Mouse (Mus musculus) midbrain, embryonic 10.5 days (tissue): ENCODE data around the gene Lrrc74a. TPM values are rescaled to one million over a fixed set of nuclear protein-coding genes. Genes with fewer than 3 reads are reported as not detected.

Experiments
- DNase-seq: peaks from one replicate; pipeline ENCODE4 v3.0.0-alpha.2; 2017; ENCODE audit warnings: low spot score
- H3K27ac ChIP-seq: fragments of 300-500 bp; sonication (generic); replicated peaks from 2 replicates; pipeline ENCODE4 v1.5.1; 2016; ENCODE audit warnings: mild to moderate bottlenecking
- H3K27me3 ChIP-seq: fragments of 300-500 bp; sonication (generic); 2 replicates; pipeline ENCODE4 v1.6.1; 2016; ENCODE audit warnings: low read depth, mild to moderate bottlenecking; ENCODE audit not compliant: poor library complexity, severe bottlenecking
- H3K36me3 ChIP-seq: fragments of 300-500 bp; sonication (generic); 2 replicates; pipeline ENCODE4 v1.6.1; 2016; ENCODE audit warnings: mild to moderate bottlenecking, moderate library complexity
- H3K4me1 ChIP-seq: fragments of 300-500 bp; sonication (generic); 2 replicates; pipeline ENCODE4 v1.6.1; 2016
- H3K4me3 ChIP-seq: fragments of 300-500 bp; sonication (generic); 2 replicates; pipeline ENCODE4 v1.5.1; 2016; ENCODE audit warnings: mild to moderate bottlenecking, moderate library complexity
- H3K9me3 ChIP-seq: fragments of 300-500 bp; sonication (generic); replicated peaks from 2 replicates; pipeline ENCODE4 v1.6.1; 2016; ENCODE audit warnings: mild to moderate bottlenecking
- WGBS: fragments of 180-500 bp; shearing (Covaris S2); methylation state at CpG from one replicate; pipeline ENCODE4 v1.1.7; 2016; 5-methylcytosine and 5-hydroxymethylcytosine counted together
- polyA plus RNA-seq: library from polyadenylated mRNA; unstranded; fragments of >200 nt; fragmentation: Nextera tagmentation; extraction: Ambion mirVana; gene quantifications from 2 replicates; pipeline ENCODE4 v1.2.1, GENCODE M21; 2016

Lrrc74a gene
- polyA plus RNA-seq, 1 experiment from 2014 or later, result not detected

DNA sequence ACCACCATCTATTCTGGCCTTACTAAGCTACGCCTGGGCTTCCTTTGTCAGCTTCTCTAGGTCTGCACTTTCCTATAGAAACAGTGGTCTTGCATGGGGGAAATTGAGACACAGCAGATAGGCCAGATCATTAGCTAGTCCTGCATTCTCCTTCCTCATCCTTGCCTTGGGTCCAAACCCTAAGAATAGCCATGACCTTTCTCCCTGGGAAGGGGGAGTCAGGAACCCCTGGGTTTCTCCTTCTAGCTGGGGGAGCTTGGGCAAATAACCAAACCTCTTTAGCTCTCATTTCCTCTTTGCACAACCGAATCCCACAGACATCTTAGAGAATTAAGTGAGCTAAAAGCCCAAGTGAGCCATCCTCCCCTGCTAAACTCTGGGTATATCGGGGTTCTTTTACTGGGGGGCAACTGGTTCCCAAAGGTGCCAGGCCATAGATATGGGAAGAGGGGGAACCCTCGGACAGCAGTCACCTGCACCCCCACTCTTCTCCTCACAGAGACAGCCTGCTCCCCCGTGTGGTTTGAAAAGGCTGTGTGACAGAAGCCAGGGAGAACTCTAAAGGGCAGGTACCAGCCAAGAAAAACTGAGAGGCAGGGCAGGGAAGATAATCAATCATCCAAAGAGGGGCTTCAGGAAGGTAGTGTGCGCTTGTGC is 69.6 kb downstream of the Lrrc74a start:
- Histone ChIP-seq H3K36me3 (no peaks in the 10 kb centered on the region), H3K27ac (peak overlapping the region; percentile 88), H3K9me3 (no peaks in the 10 kb centered on the region), H3K27me3 (peaks cover 48% of the 10 kb centered on the region), H3K4me3 (no peak overlapping the region), H3K4me1 (peaks cover 98% of the 10 kb centered on the region)
- WGBS, result 59% methylated on average over 6 of the region's 6 CpGs
- no peak for DNase-seq

- H3K27me3 ChIP-seq, result peaks cover 54% of the 10 kb centered on the region
- H3K9me3 ChIP-seq, result no peaks in the 10 kb centered on the region
- peaks cover 98% of the 10 kb centered on the region for H3K4me1 ChIP-seq
- WGBS, result 19% methylated on average over 4 of the region's 4 CpGs
- H3K36me3 ChIP-seq, result no peaks in the 10 kb centered on the region
- DNase-seq, result no peak
- H3K4me3 ChIP-seq, result no peak overlapping the region
- peak overlapping the region; percentile 88 for H3K27ac ChIP-seq
These were observed 70.1 kb downstream of the Lrrc74a start for GRCm38 (mm10) chr12:86804308-86804700.

- WGBS, result 74% methylated on average over 2 of the region's 2 CpGs
- Histone ChIP-seq H3K27me3 (peaks cover 54% of the 10 kb centered on the region), H3K27ac (peak overlapping the region; percentile 88), H3K4me1 (peaks cover 98% of the 10 kb centered on the region), H3K4me3 (no peak overlapping the region), H3K9me3 (no peaks in the 10 kb centered on the region), H3K36me3 (no peaks in the 10 kb centered on the region)
- DNase-seq, result no peak
These were observed 70.7 kb downstream of the Lrrc74a start for GRCm38 (mm10) chr12:86804857-86805256.

- DNase-seq, result no peak
- peak overlapping the region; percentile 88 for H3K27ac ChIP-seq
These were observed 71.1 kb downstream of the Lrrc74a start for GRCm38 (mm10) chr12:86805315-86805714.

GRCm38 (mm10) chr12:86806031-86806922 is 72.1 kb downstream of the Lrrc74a start:
- no peaks in the 10 kb centered on the region for H3K9me3 ChIP-seq
- peak overlapping the region; percentile 49 for H3K4me3 ChIP-seq
- WGBS, result 3% methylated on average over 20 of the region's 20 CpGs
- DNase-seq, result peak; percentile 78
- peaks cover 97% of the 10 kb centered on the region for H3K4me1 ChIP-seq
- peaks cover 54% of the 10 kb centered on the region for H3K27me3 ChIP-seq
- H3K36me3 ChIP-seq, result no peaks in the 10 kb centered on the region
- H3K27ac ChIP-seq, result peak overlapping the region; percentile 87

More at GRCm38 (mm10) chr12:86805315-86805714, 71.1 kb downstream of the Lrrc74a start:
- Histone ChIP-seq H3K27me3 (peaks cover 54% of the 10 kb centered on the region), H3K4me1 (peaks cover 97% of the 10 kb centered on the region), H3K4me3 (no peak overlapping the region; the same call in 1 of the 2 replicates), H3K9me3 (no peaks in the 10 kb centered on the region), H3K36me3 (no peaks in the 10 kb centered on the region)
- WGBS, result 65% methylated on average over 4 of the region's 4 CpGs

- H3K27ac ChIP-seq, result peak overlapping the region; percentile 87
- H3K27me3 ChIP-seq, result peaks cover 54% of the 10 kb centered on the region
- no peaks in the 10 kb centered on the region for H3K9me3 ChIP-seq
- peak overlapping the region; percentile 49 for H3K4me3 ChIP-seq
- no peaks in the 10 kb centered on the region for H3K36me3 ChIP-seq
- peaks cover 97% of the 10 kb centered on the region for H3K4me1 ChIP-seq
- 9% methylated on average over 5 of the region's 5 CpGs for WGBS
- DNase-seq, result peak; percentile 75
These were observed 73.0 kb downstream of the Lrrc74a start for GRCm38 (mm10) chr12:86806923-86807794.

DNA sequence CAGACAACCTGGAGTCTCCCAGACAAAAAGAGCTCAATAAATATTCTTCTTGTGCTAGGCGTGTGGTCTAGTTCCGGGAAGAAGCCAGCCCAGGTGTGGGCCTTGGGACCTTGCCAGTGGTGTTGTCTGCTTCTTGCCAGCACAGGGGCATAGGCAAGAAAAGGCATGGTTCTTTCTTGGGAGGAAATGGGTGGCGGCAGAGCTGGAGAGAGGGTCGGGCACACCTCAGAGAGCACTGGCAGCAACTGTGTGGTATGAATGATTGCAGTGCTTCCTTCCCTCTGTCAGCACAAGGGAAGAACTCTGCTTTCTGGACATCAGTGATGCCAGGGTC is 73.6 kb downstream of the Lrrc74a start:
- Histone ChIP-seq H3K4me3 (peak overlapping the region; percentile 49; the same call in 1 of the 2 replicates), H3K4me1 (peaks cover 97% of the 10 kb centered on the region), H3K9me3 (no peaks in the 10 kb centered on the region), H3K27ac (peak overlapping the region; percentile 87), H3K36me3 (no peaks in the 10 kb centered on the region), H3K27me3 (peaks cover 50% of the 10 kb centered on the region)
- no peak for DNase-seq
- 50% methylated on average over 4 of the region's 4 CpGs for WGBS

DNA sequence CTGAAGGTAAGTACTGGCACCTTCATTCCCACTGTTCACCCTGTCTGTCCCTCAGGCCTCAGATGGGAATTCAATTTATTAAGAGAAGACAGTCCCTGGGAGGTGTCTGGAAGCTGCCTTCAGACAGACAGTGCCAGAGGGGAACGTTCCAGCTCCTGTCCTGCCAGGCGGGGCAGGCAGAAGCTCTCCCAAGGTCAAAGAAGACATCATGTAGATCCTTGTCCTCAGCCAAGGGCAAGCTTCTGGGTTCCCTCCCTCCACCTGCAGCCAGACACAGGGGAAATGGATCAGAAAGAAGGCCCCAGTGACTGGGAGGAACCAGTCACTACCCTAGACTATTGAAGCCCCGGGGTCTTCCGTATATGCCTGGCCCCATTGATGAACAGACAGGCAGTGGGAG is 74.7 kb downstream of the Lrrc74a start:
- Histone ChIP-seq H3K9me3 (no peaks in the 10 kb centered on the region), H3K4me1 (peaks cover 91% of the 10 kb centered on the region), H3K4me3 (no peak overlapping the region), H3K27me3 (peaks cover 47% of the 10 kb centered on the region), H3K36me3 (no peaks in the 10 kb centered on the region), H3K27ac (peak overlapping the region; percentile 77)
- 79% methylated on average over 4 of the region's 4 CpGs for WGBS
- DNase-seq, result no peak

- WGBS, result 93% methylated on average over 1 of the region's 1 CpGs
These were observed 75.9 kb downstream of the Lrrc74a start for GRCm38 (mm10) chr12:86810040-86810439.

GRCm38 (mm10) chr12:86810725-86811444 is 76.7 kb downstream of the Lrrc74a start:
- H3K27ac ChIP-seq, result peak overlapping the region; percentile 77
- no peaks in the 10 kb centered on the region for H3K9me3 ChIP-seq
- DNase-seq, result no peak
- WGBS, result 73% methylated on average over 11 of the region's 11 CpGs
- H3K4me3 ChIP-seq, result no peak overlapping the region
- peaks cover 36% of the 10 kb centered on the region for H3K27me3 ChIP-seq
- H3K4me1 ChIP-seq, result peaks cover 88% of the 10 kb centered on the region
- no peaks in the 10 kb centered on the region for H3K36me3 ChIP-seq

More at GRCm38 (mm10) chr12:86810040-86810439, 75.9 kb downstream of the Lrrc74a start:
- Histone ChIP-seq H3K27ac (peak overlapping the region; percentile 77), H3K4me1 (peaks cover 87% of the 10 kb centered on the region), H3K27me3 (peaks cover 38% of the 10 kb centered on the region), H3K36me3 (no peaks in the 10 kb centered on the region), H3K9me3 (no peaks in the 10 kb centered on the region), H3K4me3 (no peak overlapping the region)
- DNase-seq, result no peak

DNA sequence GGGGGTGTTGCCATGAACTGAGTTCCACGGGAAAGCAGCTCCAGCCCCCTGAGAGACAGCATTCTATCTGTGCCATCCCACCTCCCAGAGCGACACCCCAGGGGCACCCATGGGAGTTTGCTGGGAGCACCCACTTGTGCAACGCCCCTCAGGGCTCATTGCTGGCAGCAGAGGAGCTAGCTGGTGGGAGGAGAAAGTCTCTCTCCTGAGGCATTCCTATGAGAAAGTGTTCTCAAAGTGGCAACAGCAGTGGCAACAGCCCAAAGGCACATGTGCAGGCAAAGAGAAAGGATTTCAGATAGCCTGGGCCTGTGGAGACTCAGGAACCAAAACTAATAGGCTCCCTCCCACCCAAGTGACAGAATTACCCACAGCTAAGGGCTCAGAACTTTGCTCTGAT is 78.6 kb downstream of the Lrrc74a start:
- no peak overlapping the region for H3K4me3 ChIP-seq
- H3K27me3 ChIP-seq, result peaks cover 43% of the 10 kb centered on the region
- peak overlapping the region; percentile 47 for H3K27ac ChIP-seq
- DNase-seq, result no peak
- no peaks in the 10 kb centered on the region for H3K36me3 ChIP-seq
- WGBS, result 78% methylated on average over 3 of the region's 3 CpGs
- H3K9me3 ChIP-seq, result no peaks in the 10 kb centered on the region
- H3K4me1 ChIP-seq, result peaks cover 88% of the 10 kb centered on the region
